Mouse (Mus musculus): ENCODE measurements at regions not wholly inside any gene's neighbourhood (a gene's known extent, or its start where the extent isn't known, plus 50 kb on each side); places are given as distances from the start of the nearest gene placed in this dataset.

- no peak for ATAC-seq
- H3K9me3 ChIP-seq (ENCODE audit: control insufficient read depth, low read length) = no peaks in the 10 kb centered on the region
- H3K4me3 ChIP-seq (replicated peaks; ENCODE audit: low read length) = no peak overlapping the region
- 69% methylated on average over 2 of the region's 2 CpGs for WGBS
- no peak overlapping the region for H3K4me2 ChIP-seq (ENCODE audit: low read length)
- H3K36me3 ChIP-seq (ENCODE audit: control insufficient read depth, insufficient read depth) = no peaks in the 10 kb centered on the region
- no peak overlapping the region for H3K27ac ChIP-seq (ENCODE audit: low read length)
- H3K9ac ChIP-seq (replicated peaks; ENCODE audit: low read depth, low read length) = no peak overlapping the region
- H3K27me3 ChIP-seq (replicated peaks; ENCODE audit: control insufficient read depth, insufficient read depth, low read length) = no peaks in the 10 kb centered on the region
- H3K4me1 ChIP-seq (replicated peaks; ENCODE audit: control insufficient read depth, insufficient read depth, low read length) = no peaks in the 10 kb centered on the region
These were observed 68.4 kb upstream of the Cep162 start for GRCm38 (mm10) chr9:87323690-87324089.

- H3K4me2 ChIP-seq (ENCODE audit: low read length) = no peak overlapping the region
- no peaks in the 10 kb centered on the region for H3K36me3 ChIP-seq (ENCODE audit: control insufficient read depth, insufficient read depth)
- H3K27me3 ChIP-seq (replicated peaks; ENCODE audit: control insufficient read depth, insufficient read depth, low read length) = no peaks in the 10 kb centered on the region
- no peak overlapping the region for H3K27ac ChIP-seq (ENCODE audit: low read length)
- H3K9me3 ChIP-seq (ENCODE audit: control insufficient read depth, low read length) = no peaks in the 10 kb centered on the region
- no peaks in the 10 kb centered on the region for H3K4me1 ChIP-seq (replicated peaks; ENCODE audit: control insufficient read depth, insufficient read depth, low read length)
- ATAC-seq = peak; percentile 62; the same call in 1 of the 2 replicates
- WGBS = 58% methylated on average over 13 of the region's 13 CpGs
- H3K4me3 ChIP-seq (replicated peaks; ENCODE audit: low read length) = no peak overlapping the region
- no peak overlapping the region for H3K9ac ChIP-seq (replicated peaks; ENCODE audit: low read depth, low read length)
These were observed 65.4 kb upstream of the Cep162 start for GRCm38 (mm10) chr9:87320758-87321157.

DNA sequence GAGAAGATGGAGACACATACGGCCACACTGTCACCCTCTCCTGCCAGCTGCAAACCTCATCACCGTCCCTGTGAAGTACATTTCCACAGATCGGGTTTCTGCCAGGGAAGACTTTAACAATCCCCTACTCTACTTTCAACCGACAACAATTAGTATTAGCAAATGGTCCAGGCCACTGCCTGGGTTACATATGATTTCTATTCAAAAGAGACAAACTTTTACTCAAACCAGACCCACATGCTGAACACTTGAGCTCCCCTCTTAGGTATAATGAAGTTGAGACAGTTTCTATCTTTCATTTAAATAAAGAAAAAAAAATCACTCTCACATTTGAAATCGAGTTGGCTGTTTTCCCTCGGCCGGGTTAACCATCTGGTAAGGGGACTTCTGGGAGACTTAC lies 63.4 kb upstream of the Cep162 start:
- no peaks in the 10 kb centered on the region for H3K4me1 ChIP-seq (replicated peaks; ENCODE audit: control insufficient read depth, insufficient read depth, low read length)
- H3K27me3 ChIP-seq (replicated peaks; ENCODE audit: control insufficient read depth, insufficient read depth, low read length) = no peaks in the 10 kb centered on the region
- H3K4me2 ChIP-seq (ENCODE audit: low read length) = no peak overlapping the region
- H3K9ac ChIP-seq (replicated peaks; ENCODE audit: low read depth, low read length) = no peak overlapping the region
- 80% methylated on average over 7 of the region's 7 CpGs for WGBS
- no peak overlapping the region for H3K27ac ChIP-seq (ENCODE audit: low read length)
- H3K36me3 ChIP-seq (ENCODE audit: control insufficient read depth, insufficient read depth) = no peaks in the 10 kb centered on the region
- no peak overlapping the region for H3K4me3 ChIP-seq (replicated peaks; ENCODE audit: low read length)
- ATAC-seq = no peak
- no peaks in the 10 kb centered on the region for H3K9me3 ChIP-seq (ENCODE audit: control insufficient read depth, low read length)

DNA sequence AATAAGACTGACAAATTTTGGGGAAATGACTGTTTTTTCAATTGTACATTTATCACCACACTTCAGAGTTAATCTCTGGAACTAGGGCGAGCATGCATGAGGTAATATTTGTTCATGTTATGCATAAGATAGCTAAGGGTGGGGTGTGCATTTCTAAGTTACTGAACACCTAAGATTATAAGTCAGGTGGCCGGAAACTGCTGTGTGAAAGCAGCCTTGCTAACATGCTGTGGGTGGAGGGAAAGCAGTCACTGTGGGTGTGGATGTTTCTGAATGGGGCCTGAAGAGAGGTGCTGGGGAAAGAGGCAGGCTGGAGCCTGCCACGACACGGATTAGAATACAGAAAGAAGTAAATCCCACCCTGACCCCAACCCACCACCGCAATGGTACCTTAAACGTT lies 54.8 kb upstream of the Cep162 start:
- Histone ChIP-seq H3K36me3 (ENCODE audit: control insufficient read depth, insufficient read depth) (no peaks in the 10 kb centered on the region), H3K4me3 (replicated peaks; ENCODE audit: low read length) (no peak overlapping the region), H3K27ac (ENCODE audit: low read length) (no peak overlapping the region), H3K27me3 (replicated peaks; ENCODE audit: control insufficient read depth, insufficient read depth, low read length) (no peaks in the 10 kb centered on the region), H3K4me2 (ENCODE audit: low read length) (no peak overlapping the region), H3K9ac (replicated peaks; ENCODE audit: low read depth, low read length) (no peak overlapping the region), H3K9me3 (ENCODE audit: control insufficient read depth, low read length) (no peaks in the 10 kb centered on the region), H3K4me1 (replicated peaks; ENCODE audit: control insufficient read depth, insufficient read depth, low read length) (no peaks in the 10 kb centered on the region)
- ATAC-seq = no peak
- 86% methylated on average over 6 of the region's 6 CpGs for WGBS

Measured in forebrain, embryonic 16.5 days (tissue).